Mouse (Mus musculus): ENCODE measurements around the gene Fshr. TPM values are rescaled to one million over a fixed set of nuclear protein-coding genes. Genes with fewer than 3 reads are reported as not detected.

The Fshr gene
- polyA plus RNA-seq, 1 experiment from 2014 or later = not detected

- no peak for ATAC-seq (ENCODE audit: insufficient read depth, low FRiP score)
- H3K4me3 ChIP-seq (replicated peaks; ENCODE audit: low read length) = no peak overlapping the region
- no peaks in the 10 kb centered on the region for H3K36me3 ChIP-seq (ENCODE audit: control insufficient read depth, insufficient read depth, low read length)
- H3K27me3 ChIP-seq (ENCODE audit: control insufficient read depth, insufficient read depth, low read length) = no peaks in the 10 kb centered on the region
- no peaks in the 10 kb centered on the region for H3K4me1 ChIP-seq (ENCODE audit: control insufficient read depth, insufficient read depth, low read length)
- H3K27ac ChIP-seq (ENCODE audit: low read length) = no peak overlapping the region
- no peak overlapping the region for H3K4me2 ChIP-seq (ENCODE audit: low read depth, low read length)
- no peak overlapping the region for H3K9ac ChIP-seq (ENCODE audit: low read length)
- no peaks in the 10 kb centered on the region for H3K9me3 ChIP-seq (replicated peaks; ENCODE audit: control insufficient read depth, low read length)
- 19% methylated on average over 4 of the region's 4 CpGs for WGBS
Observed at GRCm38 (mm10) chr17:88938153-88938681, 262.3 kb downstream of the Fshr start.

DNA sequence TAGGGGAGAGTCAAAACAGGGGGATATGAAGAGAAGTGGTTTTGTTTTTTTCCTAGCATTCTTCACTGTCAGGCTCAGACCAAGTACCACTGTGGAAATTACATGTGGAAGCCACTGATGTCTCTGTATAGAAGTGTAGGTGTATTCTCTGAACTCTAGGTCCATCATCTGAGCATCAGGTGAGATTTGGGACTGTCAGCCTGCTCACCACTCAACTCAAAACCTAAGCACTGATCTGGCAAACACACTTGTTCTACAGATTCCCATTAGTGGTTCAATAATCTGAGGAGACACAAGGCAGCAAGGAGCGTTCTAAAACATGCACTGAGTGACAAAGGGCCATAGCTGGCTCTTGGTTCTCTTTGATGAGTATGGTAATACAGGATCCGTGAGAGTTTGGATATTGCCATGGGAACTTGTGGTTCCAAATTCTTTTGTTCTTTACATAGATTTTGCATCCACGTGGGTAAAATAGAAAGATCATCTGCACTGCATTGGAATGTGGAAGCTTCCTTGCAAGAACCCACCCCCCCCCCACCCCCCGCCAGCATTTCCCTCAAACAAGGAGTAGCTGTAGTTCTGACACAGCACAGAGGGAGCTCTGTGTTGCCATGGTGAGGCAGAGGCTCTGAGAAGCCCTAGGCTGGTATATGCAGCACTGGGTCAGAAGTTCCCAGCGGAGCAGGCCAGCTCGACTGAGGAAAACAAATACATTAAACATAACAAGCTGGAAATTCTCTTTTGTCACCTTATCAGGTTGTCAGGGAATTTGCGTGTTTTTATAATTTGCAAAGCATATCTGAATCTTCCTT is 262.9 kb downstream of the Fshr start:
- no peak overlapping the region for H3K4me2 ChIP-seq (ENCODE audit: low read depth, low read length)
- H3K4me3 ChIP-seq (replicated peaks; ENCODE audit: low read length) = no peak overlapping the region
- H3K27me3 ChIP-seq (ENCODE audit: control insufficient read depth, insufficient read depth, low read length) = no peaks in the 10 kb centered on the region
- H3K27ac ChIP-seq (ENCODE audit: low read length) = no peak overlapping the region
- 24% methylated on average over 7 of the region's 7 CpGs for WGBS
- no peaks in the 10 kb centered on the region for H3K36me3 ChIP-seq (ENCODE audit: control insufficient read depth, insufficient read depth, low read length)
- H3K9me3 ChIP-seq (replicated peaks; ENCODE audit: control insufficient read depth, low read length) = no peaks in the 10 kb centered on the region
- no peak overlapping the region for H3K9ac ChIP-seq (ENCODE audit: low read length)
- H3K4me1 ChIP-seq (ENCODE audit: control insufficient read depth, insufficient read depth, low read length) = no peaks in the 10 kb centered on the region
- ATAC-seq (ENCODE audit: insufficient read depth, low FRiP score) = 0 out of 2 replicates have a peak, but pooled peaks have one; percentile 50

GRCm38 (mm10) chr17:88936941-88937340 is 263.5 kb downstream of the Fshr start:
- H3K4me3 ChIP-seq (replicated peaks; ENCODE audit: low read length) = no peak overlapping the region
- no peaks in the 10 kb centered on the region for H3K36me3 ChIP-seq (ENCODE audit: control insufficient read depth, insufficient read depth, low read length)
- no peaks in the 10 kb centered on the region for H3K9me3 ChIP-seq (replicated peaks; ENCODE audit: control insufficient read depth, low read length)
- H3K4me2 ChIP-seq (ENCODE audit: low read depth, low read length) = no peak overlapping the region
- 81% methylated on average over 3 of the region's 3 CpGs for WGBS
- no peaks in the 10 kb centered on the region for H3K27me3 ChIP-seq (ENCODE audit: control insufficient read depth, insufficient read depth, low read length)
- H3K9ac ChIP-seq (ENCODE audit: low read length) = no peak overlapping the region
- no peaks in the 10 kb centered on the region for H3K4me1 ChIP-seq (ENCODE audit: control insufficient read depth, insufficient read depth, low read length)
- no peak overlapping the region for H3K27ac ChIP-seq (ENCODE audit: low read length)
- no peak for ATAC-seq (ENCODE audit: insufficient read depth, low FRiP score)

Measured in stomach, embryonic 16.5 days (tissue).